Mouse (Mus musculus) T-helper 17 cell (primary cell): Measurements from ENCODE around the gene Nemp1.

Source experiments
- in situ Hi-C, 2 experiments: fragments of 300-600 bp; cut with MboI, MseI; formaldehyde crosslinking; loops; 1 replicate in 1 of 2; 2 replicates in 1 of 2; pipeline ENCODE4 v1.15.1; 2025; ENCODE audit warnings: high pct_unique_total_duplicates in 2 of 2

Nemp1 gene

DNA sequence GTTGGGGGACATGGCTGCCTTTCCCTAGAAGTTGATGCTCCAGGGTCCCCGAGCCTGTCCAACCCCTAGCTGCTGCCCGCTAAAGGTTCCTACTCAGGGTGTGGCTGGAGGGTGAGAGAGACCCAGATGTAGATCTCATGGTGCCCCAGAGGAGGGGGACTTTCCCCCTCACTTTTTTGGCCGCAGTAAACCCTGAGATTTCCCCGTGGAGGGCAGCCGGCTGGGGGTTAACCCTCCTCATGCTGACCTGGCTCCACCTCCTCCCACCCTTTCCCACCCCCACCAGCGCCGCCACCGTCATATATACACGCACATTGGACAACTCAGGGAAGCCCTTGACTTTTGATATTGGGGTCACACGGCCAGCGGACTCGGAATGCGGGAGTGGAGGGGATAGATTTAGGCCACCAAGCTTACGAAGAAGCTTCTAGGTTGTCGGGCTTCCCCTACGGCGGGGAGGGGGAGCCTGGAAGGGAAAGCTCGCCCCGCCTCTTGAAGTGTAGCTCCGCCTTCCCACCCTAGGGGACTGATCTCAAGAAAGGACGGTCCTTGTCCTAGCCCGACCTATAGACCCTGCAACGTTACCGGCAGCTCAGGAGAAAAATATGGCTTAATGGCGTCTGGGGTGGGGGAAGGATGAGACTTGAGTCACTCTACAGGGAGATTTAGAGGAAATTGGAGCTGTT is 23.0 kb upstream of the Nemp1 start:
- in situ Hi-C loops, result loop anchor here in 1 of 2 experiments (5.0 kb wide), 1 partner anchor 99 kb away; no protein-coding TSS in a partner anchor

DNA sequence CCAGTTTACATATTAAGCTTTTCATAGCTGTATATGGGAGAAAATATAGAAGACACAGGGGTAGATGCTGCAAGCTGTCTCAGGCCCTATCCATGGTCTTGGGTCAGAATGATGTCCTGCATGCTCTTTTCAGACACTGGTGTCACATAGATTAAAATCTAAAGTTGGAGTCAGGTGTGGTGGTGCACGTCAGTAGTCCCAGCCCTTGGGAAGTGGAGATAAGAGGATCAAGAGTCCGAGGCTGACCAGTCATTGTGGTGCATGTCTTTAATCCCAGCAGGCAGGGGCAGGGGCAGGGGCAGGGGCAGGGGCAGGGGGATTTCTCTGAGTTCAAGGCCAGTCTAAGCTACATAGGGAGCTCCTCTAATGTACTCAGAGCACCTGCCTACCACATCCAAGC is 20.9 kb upstream of the Nemp1 start:
- in situ Hi-C loops, result no loop called here

DNA sequence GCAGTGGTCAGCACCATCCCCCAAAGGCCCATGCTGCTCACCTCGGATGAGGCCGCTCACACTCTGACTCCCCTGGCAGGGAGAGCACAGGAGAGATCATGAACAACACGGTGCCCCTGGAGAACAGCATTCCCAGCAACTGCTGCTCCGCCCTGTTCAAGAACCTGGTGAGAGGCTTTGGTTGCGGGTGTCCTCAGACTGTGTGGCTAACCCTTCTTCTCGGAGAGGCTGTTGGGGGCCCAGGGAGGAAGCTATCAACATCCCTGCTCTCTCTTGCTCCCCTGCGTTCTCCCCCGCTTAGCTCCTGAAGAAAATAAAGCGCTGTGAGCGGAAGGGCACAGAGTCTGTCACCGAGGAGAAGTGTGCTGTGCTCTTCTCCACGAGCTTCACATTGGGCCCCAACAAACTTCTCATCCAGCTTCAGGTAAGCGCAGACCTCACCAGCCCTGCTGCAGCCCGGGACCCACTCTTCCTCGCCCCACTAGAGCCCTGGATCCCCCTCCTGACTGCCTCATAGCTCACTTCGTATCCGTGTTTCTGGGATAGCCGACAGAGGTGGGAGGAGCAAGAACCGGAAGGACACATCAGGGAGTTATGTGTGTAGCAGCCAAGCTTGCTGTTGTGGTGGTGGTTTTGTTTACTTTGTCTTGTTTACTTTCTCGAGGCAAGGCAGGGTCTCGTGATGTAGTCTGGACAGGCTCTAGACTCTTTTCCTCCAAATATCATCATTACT is 13.6 kb upstream of the Nemp1 start:
- in situ Hi-C loops, result loop anchor here (25.0 kb wide), 2 partner anchors 834 to 909 kb away; partner anchors contain the start of genes Myl6 (in 1 of the 2), Myl6b (in 1 of the 2) and Pa2g4 (in 1 of the 2)

DNA sequence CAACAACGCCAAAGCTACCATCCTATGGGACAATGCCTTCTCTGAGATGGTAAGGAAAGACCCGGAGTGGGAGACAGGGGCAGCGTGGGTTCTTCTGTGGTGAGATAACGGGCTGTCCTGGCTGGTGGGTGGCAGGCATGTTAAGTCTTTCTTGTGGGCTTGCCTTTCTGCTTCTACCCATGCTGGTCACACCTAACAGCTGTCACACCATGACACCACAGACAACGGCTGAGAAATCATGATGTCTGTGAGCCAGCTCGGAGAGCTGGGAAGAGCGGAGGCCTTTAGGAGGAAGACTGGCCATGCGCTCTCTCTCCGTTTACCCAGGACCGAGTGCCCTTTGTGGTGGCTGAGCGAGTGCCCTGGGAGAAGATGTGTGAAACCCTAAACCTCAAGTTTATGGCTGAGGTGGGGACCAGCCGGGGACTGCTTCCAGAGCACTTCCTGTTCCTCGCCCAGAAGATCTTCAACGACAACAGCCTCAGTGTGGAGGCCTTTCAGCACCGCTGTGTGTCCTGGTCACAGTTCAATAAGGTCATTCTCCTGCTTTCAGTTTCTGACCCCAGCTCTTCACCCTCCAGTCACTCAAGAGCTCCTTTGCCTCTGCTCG is 11.6 kb upstream of the Nemp1 start:
- in situ Hi-C loops, result loop anchor here (25.0 kb wide), 2 partner anchors 832 to 907 kb away; partner anchors contain the start of genes Myl6 (in 1 of the 2), Myl6b (in 1 of the 2) and Pa2g4 (in 1 of the 2)

DNA sequence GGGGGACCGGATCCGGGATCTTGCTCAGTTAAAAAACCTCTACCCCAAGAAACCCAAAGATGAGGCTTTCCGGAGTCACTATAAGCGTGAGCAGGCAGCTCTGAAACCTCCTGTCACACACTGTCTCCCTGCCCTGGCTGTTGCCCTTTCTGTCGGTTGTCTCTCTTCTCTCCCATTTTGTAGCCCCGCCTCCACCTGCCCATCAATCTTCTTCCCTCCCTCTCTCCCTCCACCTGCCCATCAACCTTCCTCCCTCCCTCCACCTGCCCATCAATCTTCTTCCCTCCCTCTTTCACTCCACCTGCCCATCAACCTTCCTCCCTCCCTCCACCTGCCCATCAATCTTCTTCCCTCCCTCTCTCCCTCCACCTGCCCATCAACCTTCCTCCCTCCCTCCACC is 9.1 kb upstream of the Nemp1 start:
- in situ Hi-C loops, result loop anchor here (25.0 kb wide), 2 partner anchors 830 to 905 kb away; partner anchors contain the start of genes Myl6 (in 1 of the 2), Myl6b (in 1 of the 2) and Pa2g4 (in 1 of the 2)

DNA sequence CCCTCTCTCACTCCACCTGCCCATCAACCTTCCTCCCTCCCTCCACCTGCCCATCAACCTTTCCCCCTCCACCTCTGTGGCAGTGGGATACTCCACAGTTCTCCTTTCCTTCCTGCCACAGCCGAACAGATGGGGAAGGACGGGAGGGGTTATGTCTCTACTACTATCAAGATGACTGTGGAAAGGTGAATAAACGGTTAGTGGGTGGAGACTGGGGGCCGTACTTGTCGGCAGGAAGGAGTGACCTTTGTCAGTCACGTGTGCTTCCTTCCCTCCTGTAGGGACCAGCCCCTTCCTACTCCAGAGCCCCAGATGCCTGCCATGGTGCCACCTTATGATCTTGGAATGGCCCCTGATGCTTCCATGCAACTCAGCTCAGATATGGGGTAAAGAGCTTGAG is 8.6 kb upstream of the Nemp1 start:
- in situ Hi-C loops, result loop anchor here (25.0 kb wide), 2 partner anchors 829 to 904 kb away; partner anchors contain the start of genes Myl6 (in 1 of the 2), Myl6b (in 1 of the 2) and Pa2g4 (in 1 of the 2)

DNA sequence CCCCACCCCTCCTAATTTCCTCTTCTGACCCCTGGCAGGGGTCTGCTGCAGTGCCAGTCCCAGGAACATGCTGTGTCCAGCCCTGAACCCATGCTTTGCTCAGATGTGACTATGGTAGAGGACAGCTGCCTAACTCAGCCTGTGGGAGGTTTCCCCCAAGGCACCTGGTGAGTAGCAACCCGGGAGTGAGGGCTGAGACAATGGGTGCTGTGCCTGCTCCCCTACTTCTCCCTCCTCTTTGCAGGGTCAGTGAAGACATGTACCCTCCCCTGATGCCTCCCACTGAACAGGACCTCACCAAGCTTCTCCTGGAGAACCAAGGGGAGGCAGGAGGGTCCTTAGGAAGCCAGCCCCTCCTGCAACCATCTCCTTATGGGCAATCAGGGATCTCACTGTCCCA is 7.2 kb upstream of the Nemp1 start:
- in situ Hi-C loops, result loop anchor here (25.0 kb wide), 2 partner anchors 828 to 903 kb away; partner anchors contain the start of genes Myl6 (in 1 of the 2), Myl6b (in 1 of the 2) and Pa2g4 (in 1 of the 2)

DNA sequence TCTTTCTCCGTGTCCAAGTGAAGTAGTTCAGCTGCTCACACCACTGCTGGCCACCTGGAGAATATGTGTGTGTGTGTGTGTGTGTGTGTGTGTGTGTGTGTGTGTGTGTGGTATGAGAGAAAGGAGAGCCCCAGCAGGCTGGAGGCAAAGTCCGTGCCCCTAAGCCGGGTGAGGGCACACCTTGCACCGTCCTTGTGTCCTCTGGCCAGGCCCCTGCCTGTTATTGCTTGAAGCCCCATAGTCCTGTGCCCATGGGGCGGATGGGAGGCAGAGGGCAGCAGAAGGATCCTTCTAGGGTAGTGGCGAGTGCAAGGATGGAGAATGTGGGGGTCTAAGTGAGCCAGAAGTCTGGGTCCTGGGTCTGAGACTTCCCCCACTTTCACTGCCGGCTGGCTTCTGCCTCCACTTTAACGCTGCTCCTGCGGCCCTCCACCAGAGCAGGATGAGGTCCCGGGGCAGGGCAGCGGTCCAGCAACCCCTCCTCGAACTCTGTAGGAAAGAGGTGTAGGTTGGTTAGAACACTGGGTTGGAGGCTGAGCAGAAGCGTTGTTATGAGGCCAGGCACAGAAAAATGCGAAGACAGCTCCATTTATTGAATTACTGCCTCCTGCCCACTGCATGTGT is 5.3 kb upstream of the Nemp1 start:
- in situ Hi-C loops, result loop anchor here (25.0 kb wide), 2 partner anchors 826 to 901 kb away; partner anchors contain the start of genes Myl6 (in 1 of the 2), Myl6b (in 1 of the 2) and Pa2g4 (in 1 of the 2)

DNA sequence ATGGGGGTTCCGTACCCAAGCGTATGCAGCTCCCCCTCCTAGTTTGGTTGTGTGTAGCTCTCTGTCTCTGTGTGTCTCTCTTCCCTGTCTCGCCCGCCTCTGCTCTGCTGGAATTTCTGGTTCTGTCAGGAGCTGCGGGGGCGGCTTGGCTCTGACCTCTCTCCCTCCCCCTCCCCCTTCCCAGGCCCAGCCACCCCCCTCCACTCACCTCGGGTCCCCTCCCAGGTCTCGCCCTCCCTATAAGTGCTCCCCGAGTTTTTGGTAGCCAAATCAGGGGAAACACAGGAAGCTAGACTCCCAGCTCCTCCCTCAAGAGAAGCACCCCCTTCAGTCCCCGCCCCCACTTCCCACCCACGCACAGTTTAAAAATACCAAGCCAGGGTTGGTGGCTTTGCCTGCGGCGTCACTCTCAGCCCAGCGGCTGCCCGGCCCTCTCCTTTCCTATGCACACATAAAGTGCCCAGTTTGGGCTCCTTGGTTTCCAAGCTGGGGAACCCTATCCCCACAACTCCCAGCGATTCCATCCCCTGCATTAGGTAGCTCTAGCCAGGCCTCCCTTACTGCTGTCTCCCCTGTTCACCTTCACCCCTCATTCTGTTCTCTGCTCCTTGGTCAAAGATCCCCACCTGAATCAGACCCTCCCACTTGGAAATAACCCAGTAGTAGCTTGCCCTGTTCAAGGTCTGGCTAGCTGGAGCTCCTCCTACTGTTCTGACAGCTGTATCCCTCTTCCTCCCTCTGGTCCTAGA is 4.6 kb upstream of the Nemp1 start:
- in situ Hi-C loops, result loop anchor here (25.0 kb wide), 2 partner anchors 825 to 900 kb away; partner anchors contain the start of genes Myl6 (in 1 of the 2), Myl6b (in 1 of the 2) and Pa2g4 (in 1 of the 2)

DNA sequence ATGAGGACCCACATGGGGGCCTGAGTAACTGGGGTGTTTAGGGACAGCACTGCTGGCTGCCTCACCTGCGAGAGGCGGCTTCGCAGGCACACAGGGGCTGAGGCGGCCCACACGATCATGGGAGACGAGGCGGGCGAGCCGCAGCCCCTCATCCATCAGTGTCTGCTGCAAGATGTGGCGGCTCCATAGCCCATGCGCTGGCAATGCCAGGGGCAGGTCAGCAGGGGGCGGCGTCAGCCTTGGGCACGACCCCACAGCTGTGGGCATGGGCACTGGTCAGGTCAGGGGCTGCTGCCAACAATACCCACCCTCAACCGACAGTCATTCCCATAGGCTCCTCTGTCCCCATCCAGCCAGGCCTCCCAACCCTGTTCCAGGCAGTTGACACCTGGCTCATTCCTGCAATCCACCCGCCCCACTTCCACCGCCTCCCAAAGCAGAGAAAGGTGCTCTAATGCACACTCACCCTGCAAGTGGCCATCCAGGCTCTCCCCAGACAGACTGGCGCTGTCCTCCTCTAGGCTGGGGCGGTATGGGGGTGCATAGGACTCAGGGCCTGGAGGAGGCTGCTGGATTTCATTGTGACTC is 3.9 kb upstream of the Nemp1 start:
- in situ Hi-C loops, result loop anchor here (25.0 kb wide), 2 partner anchors 825 to 900 kb away; partner anchors contain the start of genes Myl6 (in 1 of the 2), Myl6b (in 1 of the 2) and Pa2g4 (in 1 of the 2)

DNA sequence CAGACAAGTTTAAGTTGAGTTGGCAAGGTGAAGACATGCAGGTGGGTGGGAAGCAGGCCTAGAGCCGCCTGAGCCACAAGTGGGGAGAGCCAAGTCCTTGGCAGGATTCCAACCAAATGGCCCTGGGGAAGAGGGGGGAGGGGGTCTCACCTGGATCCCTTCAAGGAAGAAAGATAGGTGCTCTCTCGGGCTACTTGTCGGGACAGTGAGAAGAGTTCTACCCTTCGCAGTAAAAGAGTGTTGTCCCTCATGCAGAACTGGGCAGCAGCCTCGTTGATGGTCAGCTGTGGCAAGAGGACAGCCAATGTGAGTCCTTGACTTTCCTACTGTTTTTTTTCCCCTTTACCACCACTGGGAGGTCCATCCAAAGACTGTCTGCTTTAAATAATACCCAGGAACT is 3.1 kb upstream of the Nemp1 start:
- in situ Hi-C loops, result loop anchor here (25.0 kb wide), 2 partner anchors 824 to 899 kb away; partner anchors contain the start of genes Myl6 (in 1 of the 2), Myl6b (in 1 of the 2) and Pa2g4 (in 1 of the 2)

DNA sequence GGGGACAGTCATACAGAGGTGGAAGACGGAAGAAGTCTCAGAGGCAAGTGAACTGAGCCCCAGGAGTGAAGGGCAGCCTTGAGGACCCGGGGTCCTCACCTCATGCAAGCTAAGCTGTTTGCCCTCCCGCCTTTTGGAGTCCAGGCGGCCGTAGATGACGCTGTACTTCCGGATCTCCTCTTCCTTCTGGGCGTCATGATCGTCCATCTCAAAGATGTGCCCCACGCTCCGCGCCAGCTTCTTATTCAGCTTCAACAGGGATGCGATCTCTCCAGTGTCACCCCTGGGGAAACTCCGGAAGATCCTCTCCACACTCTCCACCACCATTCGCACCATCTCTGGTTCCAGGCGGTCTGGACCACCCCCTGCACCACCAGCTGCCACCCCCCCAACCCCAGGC is 2.5 kb upstream of the Nemp1 start:
- in situ Hi-C loops, result loop anchor here (25.0 kb wide), 2 partner anchors 823 to 898 kb away; partner anchors contain the start of genes Myl6 (in 1 of the 2), Myl6b (in 1 of the 2) and Pa2g4 (in 1 of the 2)

DNA sequence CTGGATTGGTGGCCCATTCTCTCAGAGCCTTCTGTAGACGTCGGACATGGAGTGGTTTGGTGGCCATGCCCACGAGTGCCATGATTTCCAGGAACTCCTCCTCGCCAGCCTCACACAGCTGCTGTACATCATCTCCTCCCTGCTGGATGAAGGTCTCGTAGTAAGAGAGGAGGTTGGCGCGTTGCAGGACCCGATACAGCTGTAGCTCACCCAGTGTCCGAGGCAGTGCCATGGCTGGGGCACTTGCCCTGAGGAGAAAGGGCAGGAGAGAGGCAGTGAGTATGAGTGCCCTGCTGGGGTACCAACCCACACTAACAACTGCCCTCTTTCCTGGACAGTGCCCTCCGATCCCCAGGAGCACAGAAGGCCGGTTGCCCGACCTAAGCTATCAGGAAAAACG is 1.8 kb upstream of the Nemp1 start:
- in situ Hi-C loops, result loop anchor here (25.0 kb wide), 2 partner anchors 822 to 897 kb away; partner anchors contain the start of genes Myl6 (in 1 of the 2), Myl6b (in 1 of the 2) and Pa2g4 (in 1 of the 2)

DNA sequence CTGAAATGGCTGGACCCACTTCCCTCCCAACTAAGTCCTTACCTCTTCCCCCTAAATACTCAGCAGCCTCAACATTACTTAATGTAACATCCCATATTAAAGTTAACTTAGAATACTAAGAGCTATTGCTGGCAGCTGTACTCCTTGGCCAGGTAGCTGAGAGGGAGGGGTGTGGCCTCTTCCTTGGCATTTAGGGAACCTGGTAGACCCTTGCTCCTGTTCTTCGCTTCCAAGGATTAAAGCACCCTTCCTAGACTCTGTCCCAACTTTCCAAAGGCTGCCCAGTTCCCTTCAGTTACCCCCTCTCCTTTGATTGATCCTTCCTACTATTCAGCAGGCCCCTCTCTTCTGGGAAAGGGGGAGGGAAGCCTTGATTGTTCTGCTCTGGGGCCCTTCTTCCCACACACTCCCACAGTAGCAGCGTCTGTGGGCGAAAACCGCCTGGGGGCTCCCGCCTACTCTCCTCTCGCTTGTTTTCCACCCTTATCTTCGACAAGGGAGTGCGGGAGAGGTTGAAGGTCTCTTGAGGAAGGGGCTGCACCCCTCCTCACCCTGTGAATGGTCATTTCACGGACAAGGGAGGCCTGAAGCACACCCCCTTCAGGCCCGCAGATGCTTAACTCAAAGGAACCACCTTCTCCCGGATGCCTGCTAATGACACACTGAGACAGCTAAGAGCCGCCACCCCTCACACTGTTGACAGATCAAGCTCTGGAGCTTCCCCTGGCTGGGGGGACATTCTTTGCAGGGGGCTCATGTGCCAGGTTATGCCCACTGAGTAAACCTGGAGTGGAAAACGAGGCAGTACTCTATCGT is 1.1 kb upstream of the Nemp1 start:
- in situ Hi-C loops, result loop anchor here (25.0 kb wide), 2 partner anchors 822 to 897 kb away; partner anchors contain the start of genes Myl6 (in 1 of the 2), Myl6b (in 1 of the 2) and Pa2g4 (in 1 of the 2)

DNA sequence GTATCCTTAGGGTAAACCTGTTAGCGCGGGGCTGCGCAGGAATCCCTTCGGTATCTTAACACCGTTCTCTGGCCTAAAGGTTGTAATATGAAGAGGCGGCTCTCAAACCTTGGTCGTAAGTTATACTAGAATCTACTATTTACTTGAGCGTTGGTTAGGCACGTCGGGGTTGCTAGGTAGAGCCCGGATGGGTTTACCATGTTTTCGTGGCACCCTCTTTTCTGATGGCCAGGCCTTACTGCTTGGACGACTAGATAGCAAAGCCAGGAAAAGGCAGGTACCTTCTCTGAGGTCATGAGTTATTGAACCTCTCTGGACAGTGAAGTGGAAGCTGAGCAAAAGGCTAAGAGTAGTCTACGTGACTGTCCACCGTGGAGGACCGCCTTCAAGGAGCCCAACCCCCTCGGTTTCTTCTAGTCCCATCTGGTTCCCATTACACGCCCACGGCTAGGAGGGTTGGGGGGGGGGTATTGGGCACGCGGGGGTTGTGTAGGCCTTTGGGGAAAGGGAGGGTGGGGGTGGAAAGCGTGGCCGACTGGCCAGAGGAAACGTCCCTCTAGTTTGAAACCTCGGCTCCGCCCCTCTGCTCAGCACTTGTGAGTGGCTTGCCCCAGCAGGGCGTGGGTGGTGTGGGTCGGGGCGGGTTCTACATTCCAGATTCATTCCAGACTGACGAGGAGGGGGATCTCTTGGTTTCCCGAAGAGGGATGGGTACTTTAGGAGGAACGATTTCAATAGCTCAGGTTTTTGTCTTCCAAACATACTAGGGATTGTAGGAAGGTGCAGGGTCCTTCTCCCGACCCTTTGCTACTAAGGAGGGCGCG is 780 bp downstream of the Nemp1 start:
- in situ Hi-C loops, result loop anchor here (25.0 kb wide), 2 partner anchors 820 to 895 kb away; partner anchors contain the start of genes Myl6 (in 1 of the 2), Myl6b (in 1 of the 2) and Pa2g4 (in 1 of the 2)

DNA sequence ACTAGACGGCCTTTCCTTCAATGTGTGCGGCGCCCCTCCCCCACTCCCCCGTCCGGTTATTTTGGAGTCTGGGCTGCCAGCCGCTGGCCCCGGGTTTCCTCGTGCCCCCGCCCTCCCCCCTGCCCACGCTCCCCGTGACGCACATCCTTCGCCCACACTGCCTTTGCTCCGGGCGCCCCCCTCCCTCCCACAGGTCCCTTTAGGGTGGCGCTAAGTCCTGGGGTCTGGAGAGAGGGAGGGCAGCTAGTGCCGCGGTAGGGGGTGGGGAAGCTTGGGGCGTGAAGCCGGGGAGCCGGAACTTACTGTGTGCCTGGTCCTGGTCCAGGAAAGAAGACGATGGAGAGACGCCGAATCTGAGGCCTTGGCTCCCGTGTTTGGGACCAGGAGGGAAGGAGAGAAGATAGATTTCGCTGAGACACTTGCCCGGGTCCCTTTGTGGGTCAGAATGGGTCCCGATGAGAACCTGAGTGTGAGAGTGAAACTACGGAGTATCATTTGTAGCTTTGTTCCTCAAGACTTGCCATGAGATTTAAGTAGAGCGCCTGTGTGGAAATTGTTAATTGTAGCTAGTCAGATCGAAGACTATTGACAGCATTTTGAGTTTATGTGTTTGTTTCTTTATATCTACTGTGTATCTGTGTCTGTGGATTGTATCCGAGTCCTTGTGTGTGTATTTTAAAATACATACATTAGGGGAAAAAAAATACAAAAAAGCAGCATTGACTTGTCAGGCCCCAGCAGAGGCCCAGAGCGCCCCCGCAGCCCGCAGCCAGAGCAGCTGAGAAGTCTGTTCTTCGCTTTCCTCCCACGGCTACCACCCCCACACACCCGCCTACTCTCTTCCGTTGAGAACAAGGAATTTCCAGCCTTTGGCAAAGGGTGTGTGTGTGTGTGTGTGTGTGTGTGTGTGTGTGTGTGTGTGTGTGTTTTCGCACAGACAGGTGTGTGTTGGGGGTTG is 1.7 kb downstream of the Nemp1 start, which contains the start of gene Nab2:
Nab2 (minus strand) TSS at position 476 of the 958 bp plus-strand sequence.
- in situ Hi-C loops, result loop anchor here (25.0 kb wide), 2 partner anchors 819 to 894 kb away; partner anchors contain the start of genes Myl6 (in 1 of the 2), Myl6b (in 1 of the 2) and Pa2g4 (in 1 of the 2)
